Mouse (Mus musculus): ENCODE results near the gene Cacng6. TPM values are rescaled to one million over a fixed set of nuclear protein-coding genes. Genes with fewer than 3 reads are reported as not detected.

Cacng6 gene
- total and polyA plus RNA-seq, 3 experiments: 0.08 TPM; not detected in 2

DNA sequence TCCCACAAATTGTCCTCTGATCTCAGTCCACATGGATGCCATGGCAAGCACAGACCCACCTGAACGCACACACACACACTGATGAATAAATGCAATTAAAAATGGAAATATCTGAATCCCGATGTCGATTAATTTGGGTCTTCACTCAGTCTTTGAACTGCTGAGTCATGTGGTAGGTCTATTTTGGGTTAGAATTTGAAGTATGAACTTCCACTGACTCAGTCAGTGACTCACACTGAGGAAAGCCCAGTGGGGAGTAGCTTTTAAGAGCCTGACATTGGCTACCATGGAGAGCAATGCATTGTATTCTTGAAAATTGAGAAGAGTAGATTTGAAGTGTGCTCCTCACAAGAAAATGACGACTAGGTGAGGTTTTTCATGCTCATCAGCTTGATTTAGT lies 23.0 kb downstream of the Cacng6 start:
- H3K9me3 ChIP-seq (replicated peaks; ENCODE audit: insufficient read depth, low read length): no peaks in the 10 kb centered on the region
- H3K4me3 ChIP-seq (ENCODE audit: control insufficient read depth in 1 of 2, insufficient read depth in 1 of 2, low read depth in 2 of 2, low read length in 2 of 2): no peak overlapping the region
- TF ChIP-seq USF2 (IDR thresholded peaks at IDR 0.05; ENCODE audit: borderline replicate concordance in 1 of 2, insufficient read depth in 1 of 2, low read depth in 1 of 2, low read length in 2 of 2) (no peak), JUND (IDR thresholded peaks at IDR 0.05; ENCODE audit: low read depth, low read length) (no peak), MAZ (IDR thresholded peaks at IDR 0.05; ENCODE audit: low read depth, low read length) (no peak), KAT2A (conservative IDR thresholded peaks at IDR 0.05; ENCODE audit: low read depth, low read length) (no peak), MAX (IDR thresholded peaks at IDR 0.05; ENCODE audit: low read length) (no peak), MAFK (IDR thresholded peaks at IDR 0.05; ENCODE audit: borderline replicate concordance, low read depth, low read length) (no peak), E2F4 (IDR thresholded peaks at IDR 0.05; ENCODE audit: borderline replicate concordance, low read depth, low read length) (no peak), MEF2A (IDR thresholded peaks at IDR 0.05; ENCODE audit: extremely low read depth, insufficient replicate concordance, low read depth, low read length, poor library complexity, severe bottlenecking) (no peak), MXI1 (IDR thresholded peaks at IDR 0.05; ENCODE audit: low read depth, low read length) (no peak)
- H3K27me3 ChIP-seq (ENCODE audit: control insufficient read depth in 1 of 2, insufficient read depth in 2 of 2, low read length in 2 of 2): no peaks in the 10 kb centered on the region
- H3K27ac ChIP-seq (ENCODE audit: control insufficient read depth, low read depth, low read length): no peak overlapping the region
- H3K4me1 ChIP-seq (ENCODE audit: control insufficient read depth in 1 of 2, insufficient read depth in 2 of 2, low read length in 2 of 2): peaks cover 0 to 9% of the 10 kb centered on the region in 2 experiments; a peak in 2 of 4 replicates
- peaks cover 0 to 7% of the 10 kb centered on the region in 2 experiments; a peak in 2 of 4 replicates for H3K36me3 ChIP-seq (ENCODE audit: control insufficient read depth in 1 of 2, insufficient read depth in 2 of 2, low read length in 2 of 2)
- DNase-seq (ENCODE audit: low read depth, low spot score): peak; percentile 33
- H3K9ac ChIP-seq (ENCODE audit: control insufficient read depth, low read depth, low read length, poor library complexity, severe bottlenecking): no peak overlapping the region
- no peaks in the 10 kb centered on the region for H3K79me2 ChIP-seq (ENCODE audit: control insufficient read depth, insufficient read depth, low read length, poor library complexity)

GRCm38 (mm10) chr7:3448737-3449454 lies 24.9 kb downstream of the Cacng6 start:
- H3K9ac ChIP-seq (ENCODE audit: control insufficient read depth, low read depth, low read length, poor library complexity, severe bottlenecking): no peak overlapping the region
- H3K36me3 ChIP-seq (ENCODE audit: control insufficient read depth in 1 of 2, insufficient read depth in 2 of 2, low read length in 2 of 2): peaks cover 0 to 7% of the 10 kb centered on the region in 2 experiments; a peak in 2 of 4 replicates
- no peak for TF ChIP-seq CHD2 (IDR thresholded peaks at IDR 0.05; ENCODE audit: low read length)
- no peak for TF ChIP-seq MAX (IDR thresholded peaks at IDR 0.05; ENCODE audit: low read length)
- 0 out of 2 replicates have a peak, but pooled peaks have one; percentile 27 for TF ChIP-seq BHLHE40 (IDR thresholded peaks at IDR 0.05; ENCODE audit: borderline replicate concordance, low read depth, low read length)
- TF ChIP-seq RAD21 (IDR thresholded peaks at IDR 0.05; ENCODE audit: low read depth, low read length): peak; percentile 86
- 0 out of 2 replicates have a peak, but pooled peaks have one; percentile 32 for TF ChIP-seq MYC (IDR thresholded peaks at IDR 0.05; ENCODE audit: low read depth, low read length)
- TF ChIP-seq CTCF (IDR thresholded peaks at IDR 0.05 in 2 of 3, conservative IDR thresholded peaks at IDR 0.05 in 1 of 3; ENCODE audit: control insufficient read depth in 1 of 3, insufficient read depth in 1 of 3, low read depth in 2 of 3, low read length in 3 of 3, poor library complexity in 1 of 3, severe bottlenecking in 1 of 3): peak; percentile 70 to 94 (median 88)
- TF ChIP-seq ZC3H11A (IDR thresholded peaks at IDR 0.05; ENCODE audit: low read depth, low read length): peak; percentile 80
- 0 out of 2 replicates have a peak, but pooled peaks have one; percentile 59 for TF ChIP-seq CHD1 (IDR thresholded peaks at IDR 0.05; ENCODE audit: low read depth, low read length)
- TF ChIP-seq ELF1 (IDR thresholded peaks at IDR 0.05; ENCODE audit: low read depth, low read length): no peak
- no peak for TF ChIP-seq KAT2A (conservative IDR thresholded peaks at IDR 0.05; ENCODE audit: low read depth, low read length)
- peak; percentile 69 for TF ChIP-seq MAFK (IDR thresholded peaks at IDR 0.05; ENCODE audit: borderline replicate concordance, low read depth, low read length)
- no peak for TF ChIP-seq ZMIZ1 (IDR thresholded peaks at IDR 0.05; ENCODE audit: low read depth, low read length)
- no peak for TF ChIP-seq POLR2AphosphoS5 (IDR thresholded peaks at IDR 0.05; ENCODE audit: borderline replicate concordance, low read depth, low read length)
- TF ChIP-seq NELFE (IDR thresholded peaks at IDR 0.05; ENCODE audit: low read depth, low read length): no peak
- TF ChIP-seq SMC3 (IDR thresholded peaks at IDR 0.05; ENCODE audit: low read depth, low read length): peak; percentile 85
- H3K4me3 ChIP-seq (ENCODE audit: control insufficient read depth in 1 of 2, insufficient read depth in 1 of 2, low read depth in 2 of 2, low read length in 2 of 2): peak overlapping the region; percentile 2 to 14; a peak in 2 of 4 replicates
- H3K4me1 ChIP-seq (ENCODE audit: control insufficient read depth in 1 of 2, insufficient read depth in 2 of 2, low read length in 2 of 2): peaks cover 0 to 9% of the 10 kb centered on the region in 2 experiments; a peak in 2 of 4 replicates
- no peaks in the 10 kb centered on the region for H3K9me3 ChIP-seq (replicated peaks; ENCODE audit: insufficient read depth, low read length)
- H3K27me3 ChIP-seq (ENCODE audit: control insufficient read depth in 1 of 2, insufficient read depth in 2 of 2, low read length in 2 of 2): no peaks in the 10 kb centered on the region
- DNase-seq (ENCODE audit: low read depth, low spot score): peak; percentile 76
- H3K27ac ChIP-seq (ENCODE audit: control insufficient read depth, low read depth, low read length): no peak overlapping the region
- no peaks in the 10 kb centered on the region for H3K79me2 ChIP-seq (ENCODE audit: control insufficient read depth, insufficient read depth, low read length, poor library complexity)

Data from MEL (cell line).